Mouse (Mus musculus) erythroblast, embryonic 14.5 days (primary cell): ENCODE results near the gene Mapk9.

Experiments
- GATA1 ChIP-seq: IDR thresholded peaks from 2 replicates; pipeline ENCODE4 v1.6.1; 2012; ENCODE audit warnings: low read length, inconsistent platforms, mixed read lengths
- TAL1 ChIP-seq: IDR thresholded peaks from 3 replicates; pipeline ENCODE4 v1.6.1; 2012; ENCODE audit warnings: low read length, inconsistent platforms, mixed read lengths

DNA sequence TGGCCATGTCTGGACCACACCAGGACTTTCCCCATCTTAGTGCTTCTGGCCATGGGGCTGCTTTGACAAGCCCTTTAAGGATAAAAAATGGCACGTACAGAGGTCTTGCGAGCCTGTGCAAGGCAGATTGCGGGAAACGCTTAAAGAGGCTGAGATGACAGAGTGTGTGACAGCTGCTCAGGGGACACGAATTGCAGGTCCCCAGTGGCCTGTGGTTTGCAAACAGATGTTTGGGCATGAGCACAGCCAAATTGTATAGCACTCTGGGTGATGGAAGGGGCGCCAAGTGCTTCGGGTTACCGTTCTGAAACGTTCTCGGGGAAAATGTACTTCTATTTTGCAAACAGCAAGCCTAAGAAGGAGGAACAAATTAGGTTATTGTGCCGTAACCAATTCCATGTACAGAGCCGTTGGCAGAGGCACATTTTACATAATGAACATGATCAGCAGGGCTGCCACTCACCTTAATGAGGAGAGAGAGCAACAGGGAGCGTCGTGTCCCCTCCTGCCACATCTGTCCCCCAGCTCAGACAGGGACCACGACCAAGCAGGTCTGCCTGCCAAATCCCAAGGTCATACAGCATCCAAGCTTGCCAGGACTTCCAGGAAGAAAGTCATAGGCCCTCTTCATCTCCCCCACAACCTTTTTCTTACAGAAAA is 72.1 kb downstream of the Mapk9 start:
- no peak for TF ChIP-seq GATA1
- TF ChIP-seq TAL1, result no peak
